Mouse (Mus musculus) E14TG2a.4 (cell line): ENCODE measurements around the gene Ppp2r3d.

Source experiments
- CTCF ChIP-seq: conservative IDR thresholded peaks from 2 replicates; pipeline ENCODE4 v1.5.1; 2014; ENCODE audit warnings: low read length
- POU5F1 ChIP-seq: IDR thresholded peaks from 2 replicates; pipeline ENCODE4 v1.6.1; 2014; ENCODE audit warnings: low read length, borderline replicate concordance

GRCm38 (mm10) chr9:124439848-124440723 is 36.6 kb downstream of the Ppp2r3d start:
- no peak for TF ChIP-seq CTCF
- TF ChIP-seq POU5F1: no peak
